Mouse (Mus musculus) megakaryocyte, embryonic 14.5 days (primary cell): ENCODE results near the gene Ldah.

Experiments used
- FLI1 ChIP-seq: IDR thresholded peaks from 2 replicates; pipeline ENCODE4 v1.6.1; 2012; ENCODE audit warnings: low read length, inconsistent platforms, mixed read lengths
- GATA1 ChIP-seq: IDR thresholded peaks from 3 replicates; pipeline ENCODE4 v1.6.1; 2012; ENCODE audit warnings: mixed read lengths, low read length, inconsistent platforms, borderline replicate concordance

DNA sequence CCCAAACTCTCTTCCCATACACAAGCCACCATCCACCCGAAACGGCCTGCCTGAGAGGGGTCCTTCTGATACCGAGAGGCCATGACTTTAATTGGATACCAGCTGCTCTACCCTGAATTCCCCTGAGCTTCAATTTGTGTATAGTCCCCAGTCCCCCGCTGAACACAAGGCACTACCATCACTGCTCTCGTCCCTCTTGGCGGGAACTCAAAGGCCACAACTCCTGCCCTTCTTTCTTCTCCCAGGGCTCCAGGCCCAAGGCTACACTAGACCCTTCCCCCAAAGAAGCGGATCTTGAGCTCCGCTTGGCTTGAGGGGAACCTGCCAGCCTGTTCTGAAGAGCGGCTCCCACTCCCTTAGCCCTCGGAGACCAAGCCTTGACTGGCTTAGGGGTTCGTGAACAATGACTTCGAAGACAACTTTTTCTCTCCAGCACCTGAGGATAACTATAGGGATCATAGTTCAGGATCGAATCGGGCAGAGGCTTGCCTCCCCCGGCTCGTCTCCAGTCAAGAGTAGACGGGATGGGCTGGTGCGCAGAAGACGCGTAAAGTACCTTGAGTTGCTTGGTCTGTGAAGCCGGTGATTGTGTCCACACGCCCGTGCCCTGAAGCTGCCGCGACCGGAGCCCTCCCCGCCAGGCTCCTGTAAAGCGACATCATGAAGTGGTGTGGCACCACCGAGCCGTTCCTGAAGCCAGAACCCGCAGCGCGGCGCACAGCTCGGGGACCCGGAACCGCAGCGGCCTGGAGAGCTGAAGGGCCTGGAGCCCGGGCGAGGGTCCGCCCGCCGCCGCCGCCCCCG lies 93.3 kb downstream of the Ldah start:
- TF ChIP-seq GATA1 (no peak), FLI1 (no peak)
